Mouse (Mus musculus) heart, embryonic 11.5 days (tissue): Measurements from ENCODE around the gene Epas1. TPM values are rescaled to one million over a fixed set of nuclear protein-coding genes. Genes with fewer than 3 reads are reported as not detected.
A peak's percentile ranks its signal among the peaks of the same experiment; 100 is the strongest.

Source experiments
- ATAC-seq: fragments of 200-750 bp; cut with Nextera tagmentation; replicated peaks from 2 replicates; pipeline ENCODE4 v1.8.0; 2017; ENCODE audit warnings: moderate library complexity; ENCODE audit not compliant: insufficient number of reproducible peaks, low FRiP score, low TSS enrichment
- H3K27ac ChIP-seq: fragments of 300-500 bp; sonication (generic); 2 replicates; pipeline ENCODE4 v1.5.1; 2014; ENCODE audit warnings: mild to moderate bottlenecking, low read depth, low read length
- H3K27me3 ChIP-seq: fragments of 300-500 bp; sonication (generic); 2 replicates; pipeline ENCODE4 v1.6.1; 2014; ENCODE audit warnings: mild to moderate bottlenecking, low read length, mixed read lengths; ENCODE audit not compliant: control insufficient read depth, insufficient read depth
- H3K36me3 ChIP-seq: fragments of 300-500 bp; sonication (generic); 2 replicates; pipeline ENCODE4 v1.6.1; 2014; ENCODE audit warnings: mild to moderate bottlenecking, low read length, moderate library complexity, mixed read lengths; ENCODE audit not compliant: control insufficient read depth, insufficient read depth
- H3K4me1 ChIP-seq: fragments of 300-500 bp; sonication (generic); 2 replicates; pipeline ENCODE4 v1.6.1; 2014; ENCODE audit warnings: low read length; ENCODE audit not compliant: control insufficient read depth, insufficient read depth
- H3K4me2 ChIP-seq: fragments of 300-500 bp; sonication (generic); 2 replicates; pipeline ENCODE4 v1.6.1; 2014; ENCODE audit warnings: mild to moderate bottlenecking, moderate library complexity
- H3K4me3 ChIP-seq: fragments of 300-500 bp; sonication (generic); 2 replicates; pipeline ENCODE4 v1.5.1; 2014; ENCODE audit warnings: low read depth, low read length
- H3K9ac ChIP-seq: fragments of 300-500 bp; sonication (generic); 2 replicates; pipeline ENCODE4 v1.6.1; 2014; ENCODE audit warnings: mild to moderate bottlenecking, low read depth, low read length, moderate library complexity
- H3K9me3 ChIP-seq: fragments of 300-500 bp; sonication (generic); replicated peaks from 2 replicates; pipeline ENCODE4 v1.6.1; 2016; ENCODE audit warnings: low read length; ENCODE audit not compliant: control insufficient read depth
- WGBS: fragments of 180-500 bp; shearing (Covaris S2); extraction: QIAGEN DNeasy Blood & Tissue Kit; methylation state at CpG from one replicate; pipeline ENCODE4 v1.1.7; 2014; ENCODE audit not compliant: insufficient replicate concordance; 5-methylcytosine and 5-hydroxymethylcytosine counted together
- polyA plus RNA-seq: library from polyadenylated mRNA; unstranded; fragments of >200 nt; fragmentation: Nextera tagmentation; extraction: Ambion mirVana; gene quantifications from 2 replicates; pipeline ENCODE4 v1.2.1, GENCODE M21; 2014

The Epas1 gene
- polyA plus RNA-seq, 1 experiment from 2014 or later: 11.5 TPM

GRCm38 (mm10) chr17:86776538-86776937 lies 23.0 kb downstream of the Epas1 start:
- 77% methylated on average over 12 of the region's 12 CpGs for WGBS
- peaks cover 10% of the 10 kb centered on the region for H3K4me1 ChIP-seq
- no peak overlapping the region for H3K27ac ChIP-seq
- ATAC-seq: no peak
- no peak overlapping the region for H3K4me3 ChIP-seq
- no peaks in the 10 kb centered on the region for H3K36me3 ChIP-seq
- H3K9me3 ChIP-seq: no peaks in the 10 kb centered on the region
- no peak overlapping the region for H3K4me2 ChIP-seq
- H3K27me3 ChIP-seq: no peaks in the 10 kb centered on the region
- H3K9ac ChIP-seq: no peak overlapping the region

GRCm38 (mm10) chr17:86778147-86778546 lies 24.6 kb downstream of the Epas1 start:
- H3K4me3 ChIP-seq: no peak overlapping the region

GRCm38 (mm10) chr17:86779191-86780130 lies 26.0 kb downstream of the Epas1 start:
- Histone ChIP-seq H3K27me3 (no peaks in the 10 kb centered on the region), H3K9ac (no peak overlapping the region), H3K9me3 (no peaks in the 10 kb centered on the region), H3K36me3 (no peaks in the 10 kb centered on the region), H3K4me3 (no peak overlapping the region), H3K4me2 (no peak overlapping the region), H3K27ac (no peak overlapping the region), H3K4me1 (peaks cover 28% of the 10 kb centered on the region)
- ATAC-seq: no peak
- WGBS: 64% methylated on average over 15 of the region's 15 CpGs

More at GRCm38 (mm10) chr17:86778147-86778546, 24.6 kb downstream of the Epas1 start:
- no peaks in the 10 kb centered on the region for H3K27me3 ChIP-seq
- 89% methylated on average over 6 of the region's 6 CpGs for WGBS
- H3K9me3 ChIP-seq: no peaks in the 10 kb centered on the region
- ATAC-seq: no peak
- H3K9ac ChIP-seq: no peak overlapping the region
- H3K4me1 ChIP-seq: peaks cover 19% of the 10 kb centered on the region
- no peak overlapping the region for H3K4me2 ChIP-seq
- no peak overlapping the region for H3K27ac ChIP-seq
- no peaks in the 10 kb centered on the region for H3K36me3 ChIP-seq

GRCm38 (mm10) chr17:86780708-86781318 lies 27.3 kb downstream of the Epas1 start:
- Histone ChIP-seq H3K27ac (no peak overlapping the region), H3K9me3 (no peaks in the 10 kb centered on the region), H3K36me3 (no peaks in the 10 kb centered on the region), H3K4me3 (no peak overlapping the region), H3K4me1 (peaks cover 41% of the 10 kb centered on the region), H3K27me3 (no peaks in the 10 kb centered on the region), H3K4me2 (no peak overlapping the region), H3K9ac (no peak overlapping the region)
- WGBS: 74% methylated on average over 6 of the region's 6 CpGs
- ATAC-seq: no peak

GRCm38 (mm10) chr17:86781755-86782400 lies 28.4 kb downstream of the Epas1 start:
- H3K4me2 ChIP-seq: no peak overlapping the region
- H3K4me1 ChIP-seq: peaks cover 45% of the 10 kb centered on the region
- WGBS: 48% methylated on average over 12 of the region's 12 CpGs
- H3K27me3 ChIP-seq: no peaks in the 10 kb centered on the region
- H3K36me3 ChIP-seq: no peaks in the 10 kb centered on the region
- peak overlapping the region; percentile 54; the same call in 1 of the 2 replicates for H3K9ac ChIP-seq
- peak overlapping the region; percentile 50 for H3K27ac ChIP-seq
- ATAC-seq: no peak
- no peak overlapping the region for H3K4me3 ChIP-seq
- H3K9me3 ChIP-seq: no peaks in the 10 kb centered on the region

- H3K4me2 ChIP-seq: no peak overlapping the region
- H3K27me3 ChIP-seq: no peaks in the 10 kb centered on the region
- H3K36me3 ChIP-seq: no peaks in the 10 kb centered on the region
- H3K27ac ChIP-seq: no peak overlapping the region
- no peak for ATAC-seq
- H3K4me1 ChIP-seq: peaks cover 47% of the 10 kb centered on the region
- WGBS: 66% methylated on average over 10 of the region's 10 CpGs
- no peak overlapping the region for H3K4me3 ChIP-seq
- no peak overlapping the region for H3K9ac ChIP-seq
- H3K9me3 ChIP-seq: no peaks in the 10 kb centered on the region
Observed at GRCm38 (mm10) chr17:86784405-86784977, 31.0 kb downstream of the Epas1 start.

- Histone ChIP-seq H3K27me3 (no peaks in the 10 kb centered on the region), H3K4me2 (no peak overlapping the region), H3K9me3 (no peaks in the 10 kb centered on the region), H3K9ac (no peak overlapping the region), H3K4me3 (no peak overlapping the region), H3K36me3 (no peaks in the 10 kb centered on the region), H3K27ac (no peak overlapping the region), H3K4me1 (peaks cover 49% of the 10 kb centered on the region)
- 53% methylated on average over 7 of the region's 7 CpGs for WGBS
- no peak for ATAC-seq
Observed at GRCm38 (mm10) chr17:86785612-86786011, 32.1 kb downstream of the Epas1 start.

GRCm38 (mm10) chr17:86786496-86786895 lies 33.0 kb downstream of the Epas1 start:
- WGBS: 76% methylated on average over 7 of the region's 7 CpGs
- Histone ChIP-seq H3K9me3 (no peaks in the 10 kb centered on the region), H3K4me3 (no peak overlapping the region), H3K36me3 (no peaks in the 10 kb centered on the region), H3K4me1 (peaks cover 49% of the 10 kb centered on the region), H3K9ac (no peak overlapping the region), H3K27me3 (no peaks in the 10 kb centered on the region), H3K4me2 (no peak overlapping the region), H3K27ac (no peak overlapping the region)
- ATAC-seq: no peak
